Mouse (Mus musculus): ENCODE data around the gene Ptrh1.

Gene Ptrh1

GRCm38 (mm10) chr2:32757056-32757845 is 18.3 kb upstream of the Ptrh1 start, which contains the start of gene Tor2a:
TSS of gene Tor2a (plus strand) at chr2:32757234.
- peak; percentile 98 for DNase-seq

GRCm38 (mm10) chr2:32758503-32758902 is 17.1 kb upstream of the Ptrh1 start:
- no peak for DNase-seq

DNA sequence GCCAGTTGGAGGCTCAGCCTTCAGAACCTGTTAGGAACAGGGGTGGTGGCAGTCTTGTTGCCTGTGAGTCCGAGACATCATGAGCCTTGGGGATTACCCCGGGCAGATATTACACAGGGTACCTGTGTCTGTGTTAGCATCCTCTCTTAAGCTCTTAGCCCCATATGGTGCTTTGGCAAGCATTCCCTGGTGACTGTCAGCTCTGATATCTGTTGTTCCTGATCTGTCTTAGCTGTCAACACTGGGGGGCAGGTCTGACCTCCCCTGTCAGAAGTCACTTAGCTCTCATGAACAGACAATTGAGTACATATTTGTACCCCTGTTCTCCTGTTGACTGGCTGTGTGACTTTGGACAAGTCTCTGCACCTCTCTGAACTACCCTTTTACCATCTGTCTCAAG is 16.6 kb upstream of the Ptrh1 start:
- no peak for DNase-seq

DNA sequence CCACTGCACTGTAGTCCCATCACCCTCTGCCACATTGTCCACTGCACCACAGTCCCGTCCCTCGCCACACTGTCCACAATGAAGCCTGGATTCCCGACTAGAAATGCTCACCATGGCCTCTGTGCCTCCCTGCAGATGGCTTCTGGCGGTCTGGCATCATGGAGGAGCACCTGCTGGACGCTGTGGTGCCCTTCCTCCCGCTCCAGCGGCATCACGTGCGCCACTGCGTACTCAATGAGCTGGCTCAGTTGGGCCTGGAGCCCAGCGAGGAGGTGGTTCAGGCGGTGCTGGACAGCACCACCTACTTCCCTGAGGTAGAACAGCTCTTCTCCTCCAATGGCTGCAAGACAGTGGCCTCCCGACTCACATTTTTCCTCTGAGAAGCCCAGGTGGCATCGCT is 14.2 kb upstream of the Ptrh1 start:
- no peak for DNase-seq

- DNase-seq = no peak
Measured at GRCm38 (mm10) chr2:32761859-32762258, 13.7 kb upstream of the Ptrh1 start.

DNA sequence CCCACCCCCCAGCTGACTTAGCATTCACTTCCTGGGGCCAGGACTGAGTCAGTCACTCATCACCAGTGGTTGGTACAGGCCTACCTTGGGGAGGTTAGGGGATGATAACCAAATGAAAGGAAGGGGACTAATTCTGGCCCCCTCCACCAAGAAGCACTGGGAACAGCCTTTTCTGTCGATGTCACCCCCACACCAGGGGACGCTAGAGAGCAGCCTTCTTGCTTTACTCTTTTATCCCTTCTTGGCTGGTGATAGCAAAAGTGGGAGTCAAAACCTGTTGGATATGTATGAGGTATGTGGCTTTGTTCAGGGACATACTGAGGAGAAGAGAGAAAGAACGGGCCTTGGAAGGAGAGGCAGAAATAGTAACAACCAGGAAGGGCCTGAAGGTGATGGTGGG is 12.2 kb upstream of the Ptrh1 start:
- DNase-seq = peak; percentile 52

DNA sequence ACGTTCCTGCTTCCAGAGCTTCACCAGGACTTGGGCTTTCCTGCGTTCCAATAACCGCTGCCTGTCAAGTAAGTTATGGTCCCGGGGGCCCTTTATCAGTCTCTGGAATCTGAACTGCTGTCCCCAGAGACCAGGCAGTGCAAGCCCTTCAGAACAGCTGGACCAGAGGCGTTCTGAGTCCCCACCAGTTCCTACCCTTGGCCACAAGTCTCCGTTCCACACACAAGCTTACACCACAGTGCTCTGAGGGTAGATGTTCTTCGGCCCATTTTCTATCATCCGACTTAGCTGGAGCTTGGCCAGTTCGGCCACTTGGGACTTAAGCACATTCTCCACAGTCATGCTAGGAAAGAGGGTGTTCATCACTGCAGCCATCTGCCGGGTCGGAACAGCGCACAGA is 8.3 kb upstream of the Ptrh1 start:
- no peak for DNase-seq

DNA sequence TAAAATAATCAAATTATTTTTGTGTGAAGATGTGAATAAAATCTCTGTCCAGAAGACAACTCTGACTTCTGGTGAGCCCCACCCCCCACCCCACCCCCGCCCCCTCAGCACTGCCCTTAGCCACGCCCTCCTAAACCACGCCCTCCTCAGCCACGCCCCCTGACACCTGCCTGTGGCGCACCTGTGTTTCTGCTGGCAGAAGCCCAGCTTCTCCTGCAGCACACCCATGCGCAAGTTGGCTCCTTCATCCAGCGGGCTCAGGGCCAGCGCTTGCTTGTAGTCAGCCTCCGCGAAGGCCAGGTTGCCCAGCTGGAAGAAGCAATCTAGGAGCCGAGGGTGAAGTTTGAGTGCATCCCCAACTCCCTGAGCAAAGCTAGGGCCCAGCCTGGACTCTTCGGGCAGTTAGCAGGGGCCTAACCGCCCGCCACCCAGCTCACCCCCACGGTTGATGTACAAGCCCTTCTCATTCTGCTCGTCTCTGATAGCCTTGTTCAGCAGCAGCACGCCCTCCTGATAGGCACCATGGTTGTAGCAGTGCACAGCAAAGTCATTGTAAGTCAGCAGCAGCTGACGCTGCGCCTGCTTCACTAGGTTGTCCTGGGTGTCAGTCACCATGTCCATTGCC is 6.8 kb upstream of the Ptrh1 start:
- peak; percentile 64 for DNase-seq

GRCm38 (mm10) chr2:32769327-32770085 is 6.1 kb upstream of the Ptrh1 start:
- no peak for DNase-seq

DNA sequence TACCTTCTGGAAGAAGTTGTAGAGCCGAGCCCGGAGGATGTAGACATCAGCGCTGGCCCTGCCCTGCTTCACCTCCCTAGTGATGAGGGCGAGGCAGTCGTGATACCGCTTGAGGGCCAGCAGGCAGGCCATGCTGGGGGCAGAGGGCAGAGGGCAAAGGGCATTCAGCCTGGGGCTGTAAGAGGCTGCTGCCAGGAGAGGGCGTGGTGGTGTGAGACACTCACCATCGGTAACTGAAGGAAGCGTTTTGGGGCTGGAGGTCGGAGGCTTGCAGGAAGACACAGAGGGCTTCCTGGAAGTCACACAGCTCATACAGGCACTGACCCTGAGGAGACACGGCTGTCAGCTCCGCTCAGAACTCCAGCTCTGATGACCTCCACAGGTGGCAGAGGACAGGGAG is 3.7 kb upstream of the Ptrh1 start:
- peak; percentile 70 for DNase-seq

DNA sequence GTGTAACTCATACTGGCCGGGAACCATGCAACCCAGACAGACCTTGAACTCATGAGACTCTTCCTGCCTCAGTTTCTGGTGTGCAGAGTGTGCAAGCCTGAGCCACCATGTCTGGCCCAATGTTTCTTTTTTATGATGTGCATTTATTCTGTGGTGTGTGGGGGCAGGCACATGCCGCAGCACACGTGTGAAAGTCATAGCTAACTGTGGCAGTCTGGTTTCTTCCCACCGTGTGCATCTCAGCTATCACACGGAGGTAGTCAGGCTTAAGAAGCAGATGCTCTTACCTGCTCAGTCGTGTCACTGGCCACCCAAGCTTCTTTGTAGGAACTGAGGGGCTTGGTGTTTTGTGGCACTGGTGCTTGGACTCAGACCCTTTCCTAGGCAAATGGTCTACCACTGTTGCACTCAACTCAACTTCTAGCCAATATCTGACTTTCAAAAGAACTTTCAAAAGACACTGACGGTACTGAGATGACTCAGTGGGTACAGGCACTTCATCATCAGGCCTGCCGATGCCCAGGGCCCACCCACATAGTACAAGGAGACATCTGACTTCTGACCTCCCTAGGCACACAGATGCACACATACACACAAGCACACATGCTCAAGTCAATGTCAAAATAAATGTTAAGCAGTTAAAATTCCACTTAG is 2.8 kb upstream of the Ptrh1 start:
- no peak for DNase-seq

- DNase-seq = peak; percentile 51
Measured at GRCm38 (mm10) chr2:32776192-32776591, 606 bp downstream of the Ptrh1 start.

DNA sequence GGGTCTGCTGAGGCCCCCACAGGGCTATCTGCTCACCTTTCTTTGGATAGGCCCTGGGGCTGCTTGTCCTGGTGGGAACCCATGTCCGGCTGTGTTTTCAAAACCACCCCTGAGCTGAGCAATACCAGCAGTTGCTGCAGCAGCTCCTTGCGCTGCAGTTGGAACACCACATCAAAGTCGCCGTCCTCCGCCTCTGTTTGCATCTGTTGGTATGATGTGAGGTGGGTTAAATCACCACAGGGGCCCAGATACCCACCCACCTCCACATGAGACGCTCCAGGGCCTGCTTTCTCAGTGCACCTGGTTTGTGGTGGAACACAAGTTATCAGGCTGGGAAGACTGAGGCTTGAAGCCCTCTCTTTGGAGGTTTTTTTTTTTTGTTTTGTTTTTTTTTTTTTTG is 2.5 kb downstream of the Ptrh1 start:
- peak; percentile 86 for DNase-seq

GRCm38 (mm10) chr2:32779131-32779530 is 3.5 kb downstream of the Ptrh1 start:
- peak; percentile 79 for DNase-seq

DNA sequence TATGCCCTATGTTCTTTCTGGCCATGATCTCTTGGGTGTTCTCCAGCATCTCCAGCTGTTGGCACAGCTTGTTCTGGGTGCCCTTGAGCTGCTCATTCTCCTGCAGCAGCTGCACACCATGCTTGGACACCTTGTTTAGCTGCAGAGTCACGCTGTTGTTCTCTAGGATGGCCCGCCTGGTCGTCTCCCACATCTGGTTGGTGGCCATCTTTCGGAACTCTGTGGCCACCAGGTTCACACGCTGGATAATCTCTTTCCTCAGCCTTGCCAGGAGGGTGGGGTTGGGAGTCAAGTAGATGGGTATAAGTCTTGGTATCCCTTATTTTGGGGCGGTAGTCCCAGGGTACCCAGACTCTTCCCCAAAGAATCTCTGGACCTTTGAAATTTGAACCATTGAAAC is 4.1 kb downstream of the Ptrh1 start:
- DNase-seq = no peak

- DNase-seq = no peak
Measured at GRCm38 (mm10) chr2:32781710-32782109, 6.1 kb downstream of the Ptrh1 start.

- no peak for DNase-seq
Measured at GRCm38 (mm10) chr2:32784048-32784681, 8.6 kb downstream of the Ptrh1 start, which contains the start of gene Cfap157. TSS of gene Cfap157 (minus strand) at chr2:32784428.

- DNase-seq = no peak
Measured at GRCm38 (mm10) chr2:32787176-32787575, 11.6 kb downstream of the Ptrh1 start.

GRCm38 (mm10) chr2:32788581-32788980 is 13.0 kb downstream of the Ptrh1 start:
- DNase-seq = no peak

DNA sequence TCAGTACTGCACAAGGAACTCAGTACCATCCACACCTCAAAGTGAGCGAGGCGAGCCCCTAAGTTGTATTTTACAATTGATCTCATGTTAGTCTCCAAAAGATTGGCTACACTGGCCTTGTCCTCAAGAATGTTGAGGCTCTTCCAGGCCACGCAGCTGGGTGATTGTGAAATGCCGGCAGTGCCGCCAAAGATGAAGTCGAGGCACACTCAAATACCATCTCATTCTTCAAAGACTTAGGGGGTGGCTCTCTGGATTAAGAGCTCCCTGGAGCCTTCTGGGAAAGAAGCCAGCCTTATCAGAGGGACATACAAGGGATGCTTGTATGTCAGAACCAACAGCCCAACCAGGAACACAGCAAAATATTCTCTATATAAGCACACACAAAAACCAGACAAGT is 15.7 kb downstream of the Ptrh1 start:
- DNase-seq = no peak

DNA sequence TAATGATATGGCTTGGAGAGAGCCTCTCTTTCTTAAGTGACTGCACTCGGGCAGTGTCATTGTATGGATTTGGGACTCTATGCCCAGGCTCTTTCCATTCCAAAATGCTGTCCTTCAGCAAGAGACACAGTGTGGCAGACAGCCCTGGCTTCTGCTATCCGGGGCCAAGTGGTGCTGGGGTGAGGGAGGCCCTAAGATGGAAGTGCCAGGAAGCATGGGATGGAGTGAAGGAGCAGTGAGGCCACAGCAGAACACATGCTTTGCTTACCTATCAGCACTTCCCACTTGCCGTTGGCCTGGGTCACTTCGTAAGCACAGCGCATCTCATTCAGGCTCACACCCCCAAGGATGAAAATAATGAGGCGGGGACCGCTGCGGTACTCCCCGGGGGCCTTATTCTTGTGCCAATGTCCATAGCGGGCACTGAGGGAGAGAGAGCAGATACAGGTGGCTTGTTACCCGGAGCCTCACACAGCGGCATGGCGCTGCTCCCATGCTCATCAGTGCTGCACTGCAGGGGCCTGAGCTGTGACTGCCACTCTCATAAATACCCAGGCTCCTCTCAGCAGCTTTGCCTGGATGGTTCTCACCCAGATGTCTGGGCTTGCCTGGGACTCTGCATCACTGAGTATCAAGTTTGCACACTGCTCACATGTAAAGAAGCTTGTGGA is 20.3 kb downstream of the Ptrh1 start:
- no peak for DNase-seq
